Mouse (Mus musculus): ENCODE data around the gene Prkag3. TPM values are rescaled to one million over a fixed set of nuclear protein-coding genes. Genes with fewer than 3 reads are reported as not detected.

Prkag3 gene
- total RNA-seq (2014; fragmentation: Nextera tagmentation) (not detected in 2 replicates), total RNA-seq (2017) (not detected in 2 replicates)

GRCm38 (mm10) chr1:74748643-74749271, at the start of gene Prkag3:
Gene Prkag3 (minus strand): TSS chr1:74749221.
- peak; percentile 95 for ATAC-seq (replicated peaks; ENCODE audit: low FRiP score, low TSS enrichment, poor library complexity, severe bottlenecking)

- ATAC-seq (replicated peaks; ENCODE audit: low FRiP score, low TSS enrichment, poor library complexity, severe bottlenecking) = no peak
These were observed 48.4 kb upstream of the Prkag3 start for GRCm38 (mm10) chr1:74797459-74797858.

GRCm38 (mm10) chr1:74795145-74795529, 46.1 kb upstream of the Prkag3 start:
- no peak for ATAC-seq (replicated peaks; ENCODE audit: low FRiP score, low TSS enrichment, poor library complexity, severe bottlenecking)

DNA sequence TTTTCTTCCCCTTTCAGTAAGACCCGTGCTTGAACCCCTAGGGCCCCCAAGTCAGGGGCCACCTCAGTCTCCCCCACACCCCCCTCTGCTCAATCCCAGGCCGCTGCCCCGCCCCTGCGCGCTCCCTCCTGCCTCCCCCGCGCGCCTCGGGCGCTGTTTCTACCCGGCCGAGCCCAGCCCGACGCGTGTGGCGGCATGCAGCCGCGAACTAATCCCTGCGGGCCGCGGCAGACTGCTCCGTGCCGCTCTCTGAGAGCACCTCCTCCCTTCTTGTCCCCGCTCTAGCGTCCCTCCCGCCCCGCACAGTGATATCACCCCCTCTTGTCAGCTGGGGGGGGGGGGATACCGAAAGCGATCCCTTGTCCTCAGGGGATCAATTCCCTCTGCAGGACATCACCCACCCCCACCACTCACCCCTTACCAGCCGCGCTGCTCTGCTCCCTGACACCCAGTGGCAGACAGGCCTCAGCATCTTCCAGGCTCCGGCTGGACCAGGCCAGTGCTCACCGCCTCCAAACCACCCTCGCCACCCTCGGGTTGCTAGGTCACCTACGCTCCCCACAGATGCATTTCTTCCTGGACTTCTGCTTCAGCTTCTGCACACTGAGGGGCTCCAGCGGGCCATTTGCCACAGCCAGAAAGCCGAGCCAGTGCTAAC, 45.6 kb upstream of the Prkag3 start:
- no peak for ATAC-seq (replicated peaks; ENCODE audit: low FRiP score, low TSS enrichment, poor library complexity, severe bottlenecking)

DNA sequence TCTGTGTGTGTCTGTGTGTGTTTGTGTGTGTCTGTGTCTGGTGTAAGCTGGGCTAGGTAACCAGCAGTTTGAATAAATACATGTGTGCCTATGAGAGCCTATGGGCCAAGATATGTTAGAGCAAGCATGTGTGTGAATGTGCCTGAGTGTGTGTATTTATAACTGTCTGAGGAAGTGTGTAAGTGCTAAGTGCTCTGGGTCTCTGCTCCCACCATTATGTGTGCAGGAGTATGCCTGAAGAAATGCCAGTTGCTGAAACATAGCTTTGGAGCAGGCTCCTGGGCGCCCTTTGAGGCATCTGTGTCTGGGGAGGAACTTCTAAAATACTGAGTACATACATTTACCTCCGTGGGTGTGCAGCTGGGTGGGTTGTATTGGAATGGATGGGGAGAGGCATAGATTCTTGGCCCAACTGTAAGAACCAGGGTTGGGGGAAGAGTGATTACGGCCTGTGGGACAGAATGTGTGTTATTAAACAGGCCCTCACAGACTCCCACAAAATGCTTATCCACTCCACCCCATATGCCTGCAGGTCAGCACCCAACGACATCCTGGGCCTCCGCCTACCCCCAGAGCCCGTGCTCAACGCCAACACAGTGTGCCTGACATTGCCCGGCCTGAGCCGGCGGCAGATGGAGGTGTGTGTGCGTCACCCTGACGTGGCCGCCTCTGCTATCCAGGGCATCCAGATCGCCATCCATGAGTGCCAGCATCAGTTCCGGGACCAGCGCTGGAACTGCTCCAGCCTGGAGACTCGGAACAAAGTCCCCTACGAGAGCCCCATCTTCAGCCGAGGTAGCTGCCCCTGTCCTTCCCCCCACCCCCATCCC, 44.0 kb upstream of the Prkag3 start:
- no peak for ATAC-seq (replicated peaks; ENCODE audit: low FRiP score, low TSS enrichment, poor library complexity, severe bottlenecking)

- no peak for ATAC-seq (replicated peaks; ENCODE audit: low FRiP score, low TSS enrichment, poor library complexity, severe bottlenecking)
These were observed 42.2 kb upstream of the Prkag3 start, which contains the start of gene Wnt10a for GRCm38 (mm10) chr1:74791249-74791648. Gene Wnt10a (plus strand): TSS chr1:74791516.

- no peak for ATAC-seq (replicated peaks; ENCODE audit: low FRiP score, low TSS enrichment, poor library complexity, severe bottlenecking)
These were observed 41.1 kb upstream of the Prkag3 start for GRCm38 (mm10) chr1:74790095-74790494.

DNA sequence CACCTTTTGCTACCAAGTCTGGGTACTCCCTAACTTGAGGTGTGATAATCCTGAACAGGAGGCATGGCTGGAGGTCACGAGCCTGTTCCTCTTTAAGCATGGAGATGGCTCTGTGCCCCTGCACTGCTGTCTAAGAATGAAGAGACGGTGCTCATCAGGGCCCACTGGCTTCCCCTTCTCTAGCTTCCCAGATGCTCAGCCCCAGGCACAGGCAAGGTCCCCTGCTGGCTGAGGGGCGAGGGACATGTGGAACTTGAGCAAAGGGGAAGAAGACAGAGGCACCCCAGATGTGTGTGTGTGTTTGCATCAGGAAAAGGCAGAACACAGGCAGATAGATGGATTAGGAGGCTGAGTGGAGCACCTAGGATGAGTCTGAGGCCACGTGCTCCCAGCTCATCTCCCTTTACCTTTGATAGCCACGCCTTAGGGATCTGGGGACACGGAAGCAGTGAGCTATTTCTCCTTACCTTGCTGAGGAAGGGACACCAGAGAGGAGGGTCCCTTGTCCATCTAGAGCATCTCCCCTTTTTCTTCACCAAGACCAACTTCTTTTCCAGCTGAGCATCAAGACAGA, 39.7 kb upstream of the Prkag3 start:
- ATAC-seq (replicated peaks; ENCODE audit: low FRiP score, low TSS enrichment, poor library complexity, severe bottlenecking) = no peak

DNA sequence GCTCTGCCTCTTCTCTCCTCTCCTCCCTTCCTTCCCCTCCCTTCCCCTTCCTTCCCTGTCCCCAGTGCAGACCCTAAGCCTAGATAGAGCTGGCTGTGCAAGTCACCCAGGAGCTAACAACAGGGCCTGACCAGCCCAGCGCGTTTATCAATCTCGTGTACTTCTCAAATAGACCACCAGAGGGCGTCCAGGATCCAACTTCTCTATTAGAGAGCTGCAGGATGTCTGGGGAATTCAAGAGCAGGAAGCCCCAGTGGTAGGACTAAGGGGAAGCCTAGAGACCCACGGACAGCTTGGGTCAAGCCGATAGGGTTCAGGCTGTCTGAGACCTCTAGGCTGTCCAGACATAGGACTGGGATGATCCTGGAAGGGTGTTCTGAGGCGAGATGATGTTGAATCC, 38.8 kb upstream of the Prkag3 start:
- peak; percentile 73 for ATAC-seq (replicated peaks; ENCODE audit: low FRiP score, low TSS enrichment, poor library complexity, severe bottlenecking)

DNA sequence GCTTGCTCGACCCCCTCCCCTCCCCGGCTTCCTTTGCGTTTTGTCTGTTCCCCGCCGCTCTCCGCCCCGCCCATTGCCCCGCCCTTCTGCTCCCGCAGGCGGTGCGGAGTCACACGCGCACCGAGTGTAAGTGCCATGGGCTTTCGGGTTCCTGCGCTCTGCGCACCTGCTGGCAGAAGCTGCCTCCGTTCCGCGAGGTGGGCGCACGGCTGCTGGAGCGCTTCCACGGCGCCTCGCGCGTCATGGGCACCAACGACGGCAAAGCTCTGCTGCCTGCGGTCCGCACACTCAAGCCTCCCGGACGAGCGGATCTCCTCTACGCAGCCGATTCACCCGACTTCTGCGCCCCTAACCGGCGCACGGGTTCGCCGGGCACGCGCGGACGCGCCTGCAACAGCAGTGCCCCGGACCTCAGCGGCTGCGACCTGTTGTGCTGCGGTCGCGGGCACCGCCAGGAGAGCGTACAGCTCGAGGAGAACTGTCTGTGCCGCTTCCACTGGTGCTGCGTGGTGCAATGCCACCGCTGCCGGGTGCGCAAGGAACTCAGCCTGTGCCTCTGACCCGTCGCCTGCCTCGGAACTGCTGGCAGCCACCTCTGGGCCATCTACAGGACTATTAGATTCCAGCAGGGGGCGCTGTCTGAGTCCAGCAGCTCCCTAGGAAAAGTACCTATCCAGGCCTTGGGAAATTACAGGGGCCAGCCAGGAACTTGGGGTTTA, 35.2 kb upstream of the Prkag3 start:
- peak; percentile 20; the same call in 1 of the 2 replicates for ATAC-seq (replicated peaks; ENCODE audit: low FRiP score, low TSS enrichment, poor library complexity, severe bottlenecking)

DNA sequence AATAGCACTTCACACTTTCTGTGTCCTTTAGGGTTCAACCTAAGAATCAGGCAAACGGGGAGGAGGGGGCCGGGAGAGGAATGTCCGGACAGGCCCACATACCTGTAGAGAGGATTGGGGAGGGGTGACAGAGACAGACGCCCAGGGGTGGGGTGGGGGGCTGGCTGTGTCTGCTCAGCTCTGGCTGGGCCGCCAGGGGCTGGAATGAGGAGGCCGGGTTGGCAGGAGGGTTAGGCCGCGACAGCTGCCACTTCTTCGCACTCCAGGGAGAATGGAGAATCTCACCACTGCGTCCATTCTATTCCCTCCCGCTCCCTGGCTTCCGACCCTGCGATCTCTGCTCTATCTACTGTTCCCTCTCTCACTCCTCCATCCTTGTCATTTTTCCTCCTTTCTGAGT, 34.5 kb upstream of the Prkag3 start:
- no peak for ATAC-seq (replicated peaks; ENCODE audit: low FRiP score, low TSS enrichment, poor library complexity, severe bottlenecking)

DNA sequence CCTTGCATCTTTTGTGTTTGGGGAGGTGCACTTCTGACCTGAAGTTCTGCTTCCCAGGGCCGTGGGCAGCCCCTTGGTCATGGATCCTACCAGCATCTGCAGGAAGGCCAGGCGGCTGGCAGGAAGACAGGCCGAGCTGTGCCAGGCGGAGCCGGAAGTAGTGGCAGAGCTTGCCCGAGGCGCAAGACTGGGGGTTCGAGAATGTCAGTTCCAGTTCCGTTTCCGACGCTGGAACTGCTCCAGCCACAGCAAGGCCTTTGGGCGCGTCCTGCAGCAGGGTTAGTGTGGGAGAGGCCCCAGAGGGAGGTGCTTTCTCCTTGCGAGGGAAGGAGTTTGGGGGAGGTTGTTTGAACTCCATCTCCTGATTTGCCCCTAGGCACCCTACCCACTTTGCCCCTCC, 33.0 kb upstream of the Prkag3 start:
- ATAC-seq (replicated peaks; ENCODE audit: low FRiP score, low TSS enrichment, poor library complexity, severe bottlenecking) = no peak

DNA sequence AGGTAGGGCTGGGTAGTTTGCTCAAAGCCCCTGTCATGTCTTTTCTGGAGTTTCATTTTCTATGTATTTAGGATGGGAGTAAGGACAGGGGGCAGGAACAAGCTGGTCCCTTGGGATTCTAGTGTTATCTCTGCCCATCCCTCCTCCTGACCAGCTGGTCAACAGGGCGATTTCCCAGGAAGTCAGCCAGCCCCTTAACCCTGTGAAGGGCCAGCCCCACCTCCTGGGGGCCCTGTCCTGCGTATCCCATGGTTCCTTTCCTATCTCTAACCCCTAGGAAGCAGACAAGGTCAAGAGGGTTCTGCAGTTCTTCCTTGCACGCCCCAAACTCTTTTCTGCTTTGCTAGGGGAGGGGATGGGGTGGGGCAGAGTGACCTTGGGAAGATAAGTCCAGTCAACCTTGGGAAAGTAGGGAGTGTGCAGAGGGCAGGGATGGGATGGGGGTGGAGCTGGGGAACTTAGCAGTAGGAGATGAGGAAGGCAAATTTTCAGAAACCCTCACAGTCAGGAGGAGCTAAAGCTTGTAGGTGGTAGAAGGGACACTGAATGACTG, 30.0 kb upstream of the Prkag3 start:
- no peak for ATAC-seq (replicated peaks; ENCODE audit: low FRiP score, low TSS enrichment, poor library complexity, severe bottlenecking)

GRCm38 (mm10) chr1:74775816-74776215, 26.8 kb upstream of the Prkag3 start:
- ATAC-seq (replicated peaks; ENCODE audit: low FRiP score, low TSS enrichment, poor library complexity, severe bottlenecking) = no peak

- no peak for ATAC-seq (replicated peaks; ENCODE audit: low FRiP score, low TSS enrichment, poor library complexity, severe bottlenecking)
These were observed 25.0 kb upstream of the Prkag3 start for GRCm38 (mm10) chr1:74774062-74774461.

DNA sequence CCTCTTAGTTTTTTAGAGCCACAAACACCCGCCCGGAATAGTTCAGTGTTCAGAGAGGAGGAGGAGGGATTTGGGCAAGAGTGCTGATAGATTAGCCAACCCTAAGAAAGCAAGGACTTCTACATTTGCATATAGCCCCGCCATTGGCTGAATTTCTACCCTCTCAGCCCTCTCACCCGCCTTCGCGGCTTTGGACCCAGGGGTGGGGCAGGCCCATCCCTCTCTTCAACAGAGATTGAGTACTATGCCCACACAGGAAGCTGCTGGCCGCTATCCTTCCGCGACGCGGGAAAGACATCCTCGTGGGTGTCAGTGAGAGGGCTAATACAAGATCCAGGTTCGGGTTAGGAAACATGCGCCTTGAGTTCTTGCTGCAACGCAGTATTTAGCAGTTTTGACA, 24.1 kb upstream of the Prkag3 start:
- peak; percentile 97 for ATAC-seq (replicated peaks; ENCODE audit: low FRiP score, low TSS enrichment, poor library complexity, severe bottlenecking)

DNA sequence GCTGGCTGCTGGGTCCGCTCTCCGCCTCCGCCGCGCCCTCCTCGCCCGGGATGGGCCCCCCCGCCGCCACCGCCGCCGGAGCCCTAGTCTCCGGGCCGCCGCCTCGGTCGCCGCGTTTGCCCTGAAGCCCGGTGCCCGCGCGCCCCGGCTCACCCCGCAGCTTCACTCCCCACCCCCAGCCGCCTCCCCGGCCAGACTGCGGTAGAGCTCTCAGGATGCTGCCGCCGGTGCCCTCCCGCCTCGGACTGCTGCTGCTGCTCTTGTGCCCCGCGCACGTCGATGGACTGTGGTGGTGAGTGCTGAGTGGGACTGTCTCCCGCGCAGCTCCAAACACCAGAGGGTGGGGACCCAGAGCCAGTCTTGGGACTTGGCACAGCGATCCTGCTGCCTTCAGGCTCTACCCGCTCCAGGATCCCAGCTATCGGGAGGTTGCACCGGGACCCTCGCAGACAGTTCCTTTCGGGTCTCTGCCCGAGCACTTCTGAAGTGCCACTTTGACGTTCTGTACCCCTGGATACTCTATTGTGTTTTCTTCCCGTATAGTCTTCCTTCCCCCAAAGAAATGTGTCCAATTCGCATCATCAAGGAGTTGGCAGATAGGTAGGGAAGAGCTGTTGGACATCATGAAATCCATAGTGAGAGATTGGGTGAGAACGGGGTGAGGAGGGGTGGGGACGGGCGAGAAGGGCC, 23.1 kb upstream of the Prkag3 start:
- no peak for ATAC-seq (replicated peaks; ENCODE audit: low FRiP score, low TSS enrichment, poor library complexity, severe bottlenecking)

- no peak for ATAC-seq (replicated peaks; ENCODE audit: low FRiP score, low TSS enrichment, poor library complexity, severe bottlenecking)
These were observed 22.7 kb upstream of the Prkag3 start, which contains the start of gene Wnt6 for GRCm38 (mm10) chr1:74771845-74771930. Gene Wnt6 (plus strand): TSS chr1:74771892.

DNA sequence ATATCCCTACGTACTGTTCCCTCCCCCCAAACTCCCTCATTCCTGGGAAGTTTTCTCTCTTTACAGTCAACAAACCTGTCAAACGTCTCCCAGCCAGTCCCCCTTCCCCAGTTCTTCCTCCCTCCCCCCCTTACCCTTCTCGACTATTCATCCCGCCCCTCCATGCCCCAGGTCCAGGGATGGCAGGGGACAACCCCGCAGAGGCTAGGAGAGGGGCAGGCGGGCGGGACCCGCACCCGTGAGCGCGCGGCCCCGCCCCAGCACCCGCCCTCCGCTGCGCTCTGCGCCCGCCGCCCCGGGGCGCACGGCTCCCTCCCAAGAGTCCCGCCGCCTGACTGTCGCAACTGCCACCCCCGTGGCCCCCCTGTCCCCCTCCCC, 22.4 kb upstream of the Prkag3 start:
- no peak for ATAC-seq (replicated peaks; ENCODE audit: low FRiP score, low TSS enrichment, poor library complexity, severe bottlenecking)
